Mouse (Mus musculus): Measurements from ENCODE around the gene Ddx39b.

GRCm38 (mm10) chr17:35236996-35237395, 4.5 kb upstream of the Ddx39b start:
- TF ChIP-seq POLR2A (IDR thresholded peaks at IDR 0.05; ENCODE audit: insufficient read depth, low read depth, low read length), result no peak
- no peak for TF ChIP-seq CTCF (IDR thresholded peaks at IDR 0.05)
- TF ChIP-seq EP300 (IDR thresholded peaks at IDR 0.05; ENCODE audit: insufficient read depth, low read depth, low read length), result no peak

Measured in heart, adult 2 months (tissue).